Mouse (Mus musculus) ES-E14 (cell line): ENCODE results near the gene Skap1. TPM values are rescaled to one million over a fixed set of nuclear protein-coding genes. Genes with fewer than 3 reads are reported as not detected.

Experiments
- DNase-seq: peaks from one replicate; pipeline ENCODE4 v3.0.0-alpha.2; 2013; ENCODE audit warnings: low read depth, low spot score
- H3K27ac ChIP-seq: 2 replicates; pipeline ENCODE4 v1.5.1; 2012; ENCODE audit warnings: low read depth, mild to moderate bottlenecking, low read length, moderate library complexity, mixed read lengths; ENCODE audit not compliant: poor library complexity, insufficient read depth, severe bottlenecking
- H3K36me3 ChIP-seq: 2 replicates; pipeline ENCODE4 v1.6.1; 2012; ENCODE audit warnings: mild to moderate bottlenecking, low read length, moderate library complexity, mixed read lengths; ENCODE audit not compliant: control insufficient read depth, poor library complexity, insufficient read depth, severe bottlenecking
- H3K4me1 ChIP-seq, 2 experiments: fragments of 150-350 bp in 1 of 2; sonication (generic) in 1 of 2; 2 replicates each; pipeline ENCODE4 v1.6.1; 2012; ENCODE audit warnings: low read length in 2 of 2, mild to moderate bottlenecking in 1 of 2, mixed read lengths in 1 of 2; ENCODE audit not compliant: control insufficient read depth in 2 of 2, insufficient read depth in 2 of 2, poor library complexity in 1 of 2
- H3K4me3 ChIP-seq, 2 experiments: fragments of 150-350 bp in 1 of 2; sonication (generic) in 1 of 2; 2 replicates each; pipeline ENCODE4 v1.5.1; 2012; ENCODE audit warnings: low read length in 2 of 2, low read depth in 1 of 2, mild to moderate bottlenecking in 1 of 2, mixed read lengths in 1 of 2; ENCODE audit not compliant: insufficient read depth in 1 of 2, poor library complexity in 1 of 2, severe bottlenecking in 1 of 2
- H3K9ac ChIP-seq: 2 replicates; pipeline ENCODE4 v1.6.1; 2012; ENCODE audit warnings: low read depth, mild to moderate bottlenecking, low read length, mixed read lengths; ENCODE audit not compliant: poor library complexity, insufficient read depth, severe bottlenecking
- H3K9me3 ChIP-seq: fragments of 150-350 bp; sonication (generic); 2 replicates; pipeline ENCODE4 v1.6.1; 2012; ENCODE audit warnings: low read depth, mild to moderate bottlenecking, low read length; ENCODE audit not compliant: control insufficient read depth, insufficient read depth
- CHD2 ChIP-seq: IDR thresholded peaks from 2 replicates; pipeline ENCODE4 v1.6.1; 2014; ENCODE audit warnings: mild to moderate bottlenecking, low read depth, low read length, inconsistent platforms
- HCFC1 ChIP-seq: IDR thresholded peaks from 2 replicates; pipeline ENCODE4 v1.6.1; 2012; ENCODE audit warnings: low read length, inconsistent platforms, borderline replicate concordance; ENCODE audit not compliant: insufficient read depth
- MAFK ChIP-seq: IDR thresholded peaks from 2 replicates; pipeline ENCODE4 v1.6.1; 2014; ENCODE audit warnings: mild to moderate bottlenecking, low read depth, low read length, inconsistent platforms; ENCODE audit not compliant: insufficient read depth
- ZC3H11A ChIP-seq: IDR thresholded peaks from 2 replicates; pipeline ENCODE4 v1.6.1; 2012; ENCODE audit warnings: low read depth, mild to moderate bottlenecking, inconsistent platforms, low read length, borderline replicate concordance
- ZNF384 ChIP-seq: IDR thresholded peaks from 2 replicates; pipeline ENCODE4 v1.6.1; 2012; ENCODE audit warnings: low read depth, low read length, inconsistent platforms
- in situ Hi-C, 2 experiments: fragments of 600-800 bp; cut with MboI; formaldehyde crosslinking; loops; one replicate each; pipeline ENCODE4 v1.15.1; 2025; ENCODE audit warnings: low sequenced_read_pairs in 2 of 2, inconsistent platforms in 1 of 2; ENCODE audit not compliant: unreplicated experiment in 2 of 2
- total RNA-seq: library from RNA; depleted of rRNA; stranded (reverse); fragments of 300-350 nt; gene quantifications from 2 replicates; pipeline ENCODE4 v1.2.3, GENCODE M21; 2012

Skap1 gene
- total RNA-seq, 1 experiment = 0.40 TPM

- peak; percentile 90 for TF ChIP-seq HCFC1
- TF ChIP-seq MAFK = no peak
- H3K9me3 ChIP-seq = no peaks in the 10 kb centered on the region
- H3K4me1 ChIP-seq = peaks cover 3 to 17% of the 10 kb centered on the region in 2 experiments
- H3K4me3 ChIP-seq = peak within 1 kb of the TSS; percentile 96 to 99
- H3K9ac ChIP-seq = peak within 1 kb of the TSS; percentile 99
- peak; percentile 90 for DNase-seq
- H3K36me3 ChIP-seq = no peaks in the 10 kb centered on the region; the same call in 1 of the 2 replicates
- in situ Hi-C loops = no loop called here
- H3K27ac ChIP-seq = peak within 1 kb of the TSS; percentile 97
Measured at GRCm38 (mm10) chr11:96788871-96789795, 324.7 kb downstream of the Skap1 start, which contains the start of gene Cbx1. Gene Cbx1 (plus strand): TSS chr11:96789127.

- Histone ChIP-seq H3K4me1 (peaks cover 3 to 20% of the 10 kb centered on the region in 2 experiments; a peak in 3 of 4 replicates), H3K4me3 (peak overlapping the region; percentile 96 to 99), H3K9ac (peak overlapping the region; percentile 99), H3K36me3 (no peaks in the 10 kb centered on the region; the same call in 1 of the 2 replicates), H3K27ac (peak overlapping the region; percentile 97; the same call in 1 of the 2 replicates), H3K9me3 (no peaks in the 10 kb centered on the region)
- in situ Hi-C loops = no loop called here
- no peak for DNase-seq
- TF ChIP-seq ZC3H11A = no peak
- no peak for TF ChIP-seq ZNF384
- TF ChIP-seq MAFK = no peak
- no peak for TF ChIP-seq CHD2
- no peak for TF ChIP-seq HCFC1
Measured at GRCm38 (mm10) chr11:96789990-96790389, 325.6 kb downstream of the Skap1 start.

GRCm38 (mm10) chr11:96790681-96791080 is 326.3 kb downstream of the Skap1 start:
- no peak for DNase-seq
- H3K36me3 ChIP-seq = peaks cover 5% of the 10 kb centered on the region
- no peaks in the 10 kb centered on the region for H3K9me3 ChIP-seq
- H3K27ac ChIP-seq = peak overlapping the region; percentile 33; the same call in 1 of the 2 replicates
- TF ChIP-seq HCFC1 (no peak), ZNF384 (no peak), ZC3H11A (no peak), CHD2 (no peak), MAFK (no peak)
- in situ Hi-C loops = no loop called here
- H3K4me3 ChIP-seq = peak overlapping the region; percentile 96 to 99
- peaks cover 8 to 22% of the 10 kb centered on the region in 2 experiments for H3K4me1 ChIP-seq
- peak overlapping the region; percentile 43; the same call in 1 of the 2 replicates for H3K9ac ChIP-seq

- Histone ChIP-seq H3K4me3 (peak overlapping the region in 1 of 2 experiments; percentile 31; a peak in 2 of 4 replicates), H3K36me3 (peaks cover 19% of the 10 kb centered on the region), H3K4me1 (peaks cover 13 to 14% of the 10 kb centered on the region in 2 experiments; a peak in 3 of 4 replicates), H3K9ac (no peak overlapping the region), H3K27ac (peak overlapping the region; percentile 50), H3K9me3 (no peaks in the 10 kb centered on the region)
- no peak for DNase-seq
- in situ Hi-C loops = no loop called here
- TF ChIP-seq HCFC1 (no peak), ZC3H11A (no peak), MAFK (no peak), CHD2 (no peak), ZNF384 (no peak)
Measured at GRCm38 (mm10) chr11:96795491-96795890, 331.1 kb downstream of the Skap1 start.
